7 mouse cellular contexts compared by ENCODE assay signal in the genomic region with DNA sequence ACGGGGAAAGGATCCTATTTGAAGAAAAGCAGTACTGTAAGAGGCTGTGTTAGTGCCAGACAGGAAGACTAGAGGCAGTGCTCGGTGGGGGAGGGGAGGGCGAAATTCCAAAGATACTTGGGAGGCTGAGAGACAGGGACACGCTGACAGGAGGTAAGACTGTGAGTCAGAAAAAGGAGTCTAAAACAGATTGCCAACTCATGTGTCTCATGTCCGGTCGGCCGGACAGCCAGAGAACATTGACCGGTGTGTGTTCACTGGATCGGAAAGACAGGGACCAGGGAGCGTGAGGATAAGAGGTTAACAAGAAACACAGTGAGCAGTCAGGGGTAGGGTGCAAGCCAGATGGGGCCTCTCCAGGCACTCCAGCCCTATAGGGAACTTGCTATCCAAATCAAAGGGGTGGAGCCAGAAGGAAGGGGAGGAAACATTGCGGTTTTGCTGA. TPM values are rescaled to one million over a fixed set of nuclear protein-coding genes. Genes with fewer than 3 reads are reported as not detected.
DNase-seq lines count a peak whose midpoint lies in the region; ATAC-seq and TF ChIP-seq lines count a peak whose summit lies in the region.

No protein-coding gene starts in this region.

- WGBS in forebrain, embryonic 12.5 days = 42% methylated on average over 11 of the region's 11 CpGs
- 28% methylated on average over 11 of the region's 11 CpGs for WGBS in limb, embryonic 10.5 days

- intact Hi-C loops in heart, postnatal 25 days (cut with DNase I) = loop anchor here (5.0 kb wide), 3 partner anchors 128 to 1328 kb away; no protein-coding TSS in a partner anchor

- no peak overlapping the region for H3K27ac ChIP-seq in forebrain, embryonic 12.5 days
- no peak overlapping the region for H3K27ac ChIP-seq in limb, embryonic 10.5 days
- peak overlapping the region; percentile 25; the same call in 1 of the 2 replicates for H3K27ac ChIP-seq in testis, adult 2 months (ENCODE audit: control insufficient read depth, insufficient read depth, low read depth, low read length)

- H3K4me1 ChIP-seq in forebrain, embryonic 12.5 days = peaks cover 2% of the 10 kb centered on the region; the same call in 1 of the 2 replicates
- H3K4me1 ChIP-seq in limb, embryonic 10.5 days = peaks cover 9% of the 10 kb centered on the region; the same call in 1 of the 2 replicates
- H3K4me1 ChIP-seq in testis, adult 2 months (ENCODE audit: control insufficient read depth, insufficient read depth, low read length) = peaks cover 5% of the 10 kb centered on the region; the same call in 1 of the 2 replicates

- H3K4me3 ChIP-seq in C2C12 (ENCODE audit: insufficient read depth, poor library complexity, severe bottlenecking) = no peak overlapping the region
- no peak overlapping the region for H3K4me3 ChIP-seq in forebrain, embryonic 12.5 days (replicated peaks)
- H3K4me3 ChIP-seq in limb, embryonic 10.5 days = peak overlapping the region; percentile 21
- H3K4me3 ChIP-seq in testis, adult 2 months (ENCODE audit: control insufficient read depth, low read depth, low read length) = peak overlapping the region; percentile 24

- peak overlapping the region; percentile 24; the same call in 1 of the 2 replicates for H3K4me2 ChIP-seq in forebrain, embryonic 12.5 days

- H3K27me3 ChIP-seq in C2C12 (ENCODE audit: control insufficient read depth, insufficient read depth, insufficient read length) = no peaks in the 10 kb centered on the region
- H3K27me3 ChIP-seq in forebrain, embryonic 12.5 days = no peaks in the 10 kb centered on the region
- H3K27me3 ChIP-seq in limb, embryonic 10.5 days (ENCODE audit: low read depth, poor library complexity, severe bottlenecking) = no peaks in the 10 kb centered on the region
- no peaks in the 10 kb centered on the region for H3K27me3 ChIP-seq in testis, adult 2 months (ENCODE audit: control insufficient read depth, insufficient read depth, low read length)

- H3K9me3 ChIP-seq in forebrain, embryonic 12.5 days = no peaks in the 10 kb centered on the region
- no peaks in the 10 kb centered on the region for H3K9me3 ChIP-seq in limb, embryonic 10.5 days (replicated peaks)

- TF ChIP-seq POLR2A in testis, adult 2 months (IDR thresholded peaks at IDR 0.05; ENCODE audit: control insufficient read depth, low read depth, low read length) = no peak

- no peaks in the 10 kb centered on the region for H3K79me3 ChIP-seq in C2C12 (ENCODE audit: low read depth)

- no peak overlapping the region for H3K9ac ChIP-seq in forebrain, embryonic 12.5 days

- peak; percentile 49; the same call in 1 of the 2 replicates for ATAC-seq in forebrain, embryonic 12.5 days (ENCODE audit: low FRiP score)
- ATAC-seq in megakaryocyte-erythroid progenitor cell, adult 5-6 weeks (replicated peaks; ENCODE audit: low FRiP score, low TSS enrichment, poor library complexity, severe bottlenecking) = peak; percentile 65

- peak; percentile 76 for DNase-seq in adipocyte (ENCODE audit: low spot score)
- peak; percentile 42 for DNase-seq in heart, postnatal 25 days (ENCODE audit: low spot score)
- peak; percentile 52 for DNase-seq in limb, embryonic 10.5 days (ENCODE audit: low spot score)

- H3K79me2 ChIP-seq in C2C12 (ENCODE audit: control insufficient read depth, insufficient read depth) = no peaks in the 10 kb centered on the region

- no peak overlapping the region for H3ac ChIP-seq in C2C12 (ENCODE audit: control insufficient read depth, insufficient read length, low read depth)

- no peak for TF ChIP-seq CTCF in C2C12 (IDR thresholded peaks at IDR 0.05; ENCODE audit: control insufficient read depth, insufficient read depth, insufficient read length)
- TF ChIP-seq CTCF in testis, adult 2 months (IDR thresholded peaks at IDR 0.05; ENCODE audit: control insufficient read depth, insufficient read depth, insufficient replicate concordance, low read depth, low read length) = no peak

- no peaks in the 10 kb centered on the region for H3K36me3 ChIP-seq in C2C12 (ENCODE audit: control insufficient read depth, insufficient read depth)
- no peaks in the 10 kb centered on the region for H3K36me3 ChIP-seq in forebrain, embryonic 12.5 days (replicated peaks)
- H3K36me3 ChIP-seq in limb, embryonic 10.5 days = no peaks in the 10 kb centered on the region
- H3K36me3 ChIP-seq in testis, adult 2 months (ENCODE audit: control insufficient read depth, insufficient read depth, low read length) = no peaks in the 10 kb centered on the region

TF ChIP-seq in C2C12, 6 proteins besides CTCF, POLR2A, EP300 and RAD21:
- peak; percentile 75 for TF ChIP-seq MAX (IDR thresholded peaks at IDR 0.05)
- no peak for TF ChIP-seq USF1 (IDR thresholded peaks at IDR 0.05; ENCODE audit: low read depth)
- peak; percentile 0 for TF ChIP-seq CEBPB (IDR thresholded peaks at IDR 0.05; ENCODE audit: low read depth)
- peak; percentile 64 for TF ChIP-seq MYOD1 (IDR thresholded peaks at IDR 0.05; ENCODE audit: control insufficient read depth, insufficient read length, low read depth)
- TF ChIP-seq MYOG (IDR thresholded peaks at IDR 0.05; ENCODE audit: control insufficient read depth, extremely low read depth, insufficient read length) = no peak
- peak; percentile 83 for TF ChIP-seq FOSL1 (IDR thresholded peaks at IDR 0.05; ENCODE audit: insufficient read depth, low read length, poor library complexity, severe bottlenecking)
TF ChIP-seq in C2C12: peak in this region for 4.

RNA-seq across cellular contexts. Expression of gene Fyb, which starts 42.3 kb away (rescaled TPM):
- 190 TPM for polyA plus RNA-seq in C2C12 (2012; fragmentation: generic; extraction: Trizol)
- polyA plus RNA-seq in forebrain, embryonic 12.5 days (2016; fragmentation: Nextera tagmentation; extraction: Ambion mirVana) = 3.2 and 4.2 TPM in 2 replicates
- 10 to 100 TPM; 36.3 to 37.6 TPM for total RNA-seq in heart, postnatal 25 days (2021)
- polyA plus RNA-seq in limb, embryonic 10.5 days (2016; fragmentation: Nextera tagmentation; extraction: Ambion mirVana) = 1.5 and 2.9 TPM in 2 replicates
- 76.1 and 91.4 TPM in 2 replicates for total RNA-seq in megakaryocyte-erythroid progenitor cell, adult 5-6 weeks (2014; fragmentation: Nextera tagmentation)
- 38.2 and 41.0 TPM in 2 replicates for total RNA-seq in megakaryocyte-erythroid progenitor cell, adult 5-6 weeks (2017)
- 103 and 120 TPM in 2 replicates for polyA plus RNA-seq in testis, adult 2 months (2012; rRNA removed)

Comparison
In these comparisons a context has a peak if more than half of its experiments do, and no peak if none do; other contexts are left out.
1. H3K4me3 ChIP-seq: peak in limb, embryonic 10.5 days (single experiment) and testis, adult 2 months (single experiment); none in C2C12 (single experiment) and forebrain, embryonic 12.5 days (single experiment).
2. RNA of gene Fyb, which starts 42.3 kb away (polyA plus RNA-seq): 190 TPM in C2C12 (single experiment) and 103 to 120 TPM in testis, adult 2 months; 3.2 to 4.2 TPM in forebrain, embryonic 12.5 days and 1.5 to 2.9 TPM in limb, embryonic 10.5 days; every median in the first group is over 10 times any median in the second.
3. Peak in every context shown above with its lines, with median percentiles within 50 percentile points of each other: DNase-seq.